Comparison of ENCODE assay signal across 24 mouse cellular contexts in genomic region chr13:81675333-81675732, GRCm38 (mm10). TPM values are rescaled to one million over a fixed set of nuclear protein-coding genes. Genes with fewer than 3 reads are reported as not detected.
"Had no signal": no experiment of that assay in that cellular context is flagged by ENCODE, and none has a peak within 500 bp of the region (broad histone marks: within the 10 kb centered on the region; RNA-seq: fewer than 3 reads in every experiment).

No protein-coding gene starts in this region.

- H3K4me2 ChIP-seq: limb, embryonic 13.5 days; liver, embryonic 12.5 days; liver, embryonic 15.5 days; lung, embryonic 15.5 days; midbrain, embryonic 13.5 days; neural tube, embryonic 13.5 days had no signal

- H3K4me1 ChIP-seq: limb, embryonic 10.5 days; limb, embryonic 13.5 days; liver, embryonic 12.5 days; liver, embryonic 15.5 days; lung, embryonic 15.5 days; midbrain, embryonic 13.5 days; neural tube, embryonic 13.5 days had no signal

- DNase-seq: kidney, adult 2 months; kidney, postnatal 25 days; layer of hippocampus, adult 9-11 months; liver; lung, postnatal 10 days; lung, postnatal 36 days; right cerebral cortex, adult 18-20 months; right cerebral cortex, postnatal 14 days; right cerebral cortex, postnatal 4 days; thymus, adult 2 months; thymus, postnatal 36 days had no signal

- H3K9ac ChIP-seq: limb, embryonic 13.5 days; liver, embryonic 12.5 days; liver, embryonic 15.5 days; lung, embryonic 15.5 days; midbrain, embryonic 13.5 days; neural tube, embryonic 13.5 days had no signal

- H3K4me3 ChIP-seq: layer of hippocampus, adult 2 months; limb, embryonic 10.5 days; limb, embryonic 13.5 days; liver, embryonic 12.5 days; liver, embryonic 15.5 days; lung, embryonic 15.5 days; midbrain, embryonic 13.5 days; myocyte; neural tube, embryonic 13.5 days had no signal

- H3K9me3 ChIP-seq: limb, embryonic 10.5 days; limb, embryonic 13.5 days; liver, embryonic 12.5 days; liver, embryonic 15.5 days; lung, embryonic 15.5 days; midbrain, embryonic 13.5 days; neural tube, embryonic 13.5 days had no signal

- ATAC-seq: liver, embryonic 12.5 days; midbrain, embryonic 13.5 days; midbrain, embryonic 16.5 days had no signal

- H3K27ac ChIP-seq: kidney, postnatal 0 days; layer of hippocampus, adult 2 months; limb, embryonic 10.5 days; limb, embryonic 13.5 days; liver, embryonic 12.5 days; liver, embryonic 15.5 days; lung, embryonic 15.5 days; midbrain, embryonic 13.5 days; neural tube, embryonic 13.5 days; stomach, postnatal 0 days had no signal

- H3K27me3 ChIP-seq: limb, embryonic 13.5 days; liver, embryonic 12.5 days; liver, embryonic 15.5 days; lung, embryonic 15.5 days; midbrain, embryonic 13.5 days; neural tube, embryonic 13.5 days had no signal

RNA-seq across cellular contexts. Expression of gene Adgrv1, which starts 42.4 kb away (rescaled TPM):
- total RNA-seq: megakaryocyte-erythroid progenitor cell, adult 5-6 weeks had no signal
